Mouse (Mus musculus) limb, embryonic 10.5 days (tissue): ENCODE results near the gene Vldlr. TPM values are rescaled to one million over a fixed set of nuclear protein-coding genes. Genes with fewer than 3 reads are reported as not detected.
A peak's percentile ranks its signal among the peaks of the same experiment; 100 is the strongest.

Experiments
- DNase-seq: peaks from one replicate; pipeline ENCODE4 v3.0.0-alpha.2; 2017; ENCODE audit warnings: low spot score
- H3K27ac ChIP-seq: fragments of 300-500 bp; sonication (generic); 2 replicates; pipeline ENCODE4 v1.5.1; 2016; ENCODE audit warnings: mild to moderate bottlenecking
- H3K27me3 ChIP-seq: fragments of 300-500 bp; sonication (generic); 2 replicates; pipeline ENCODE4 v1.6.1; 2016; ENCODE audit warnings: low read depth, mild to moderate bottlenecking; ENCODE audit not compliant: poor library complexity, severe bottlenecking
- H3K36me3 ChIP-seq: fragments of 300-500 bp; sonication (generic); 2 replicates; pipeline ENCODE4 v1.6.1; 2016; ENCODE audit warnings: mild to moderate bottlenecking, moderate library complexity
- H3K4me1 ChIP-seq: fragments of 300-500 bp; sonication (generic); 2 replicates; pipeline ENCODE4 v1.6.1; 2016
- H3K4me3 ChIP-seq: fragments of 300-500 bp; sonication (generic); 2 replicates; pipeline ENCODE4 v1.5.1; 2016; ENCODE audit warnings: mild to moderate bottlenecking, moderate library complexity
- H3K9me3 ChIP-seq: fragments of 300-500 bp; sonication (generic); replicated peaks from 2 replicates; pipeline ENCODE4 v1.6.1; 2016; ENCODE audit warnings: mild to moderate bottlenecking
- WGBS: fragments of 180-500 bp; shearing (Covaris S2); methylation state at CpG from one replicate; pipeline ENCODE4 v1.1.7; 2016; 5-methylcytosine and 5-hydroxymethylcytosine counted together
- polyA plus RNA-seq: library from polyadenylated mRNA; unstranded; fragments of >200 nt; fragmentation: Nextera tagmentation; extraction: Ambion mirVana; gene quantifications from 2 replicates; pipeline ENCODE4 v1.2.1, GENCODE M21; 2016

The Vldlr gene
- polyA plus RNA-seq = 1.3 and 1.9 TPM in 2 replicates

- whole genome bisulfite sequencing = 2% methylated on average over 11 of the region's 11 CpGs
- H3K9me3 ChIP-seq = no peaks in the 10 kb centered on the region
- H3K27ac ChIP-seq = peak within 1 kb of the TSS; percentile 79
- H3K36me3 ChIP-seq = no peaks in the 10 kb centered on the region
- H3K27me3 ChIP-seq = peaks cover 64% of the 10 kb centered on the region
- H3K4me3 ChIP-seq = peak within 1 kb of the TSS; percentile 76
- peaks cover 30% of the 10 kb centered on the region for H3K4me1 ChIP-seq
- no peak for DNase-seq
Measured at GRCm38 (mm10) chr19:27216318-27216717, at the start of gene Vldlr. Gene Vldlr (plus strand): TSS chr19:27216484.

DNA sequence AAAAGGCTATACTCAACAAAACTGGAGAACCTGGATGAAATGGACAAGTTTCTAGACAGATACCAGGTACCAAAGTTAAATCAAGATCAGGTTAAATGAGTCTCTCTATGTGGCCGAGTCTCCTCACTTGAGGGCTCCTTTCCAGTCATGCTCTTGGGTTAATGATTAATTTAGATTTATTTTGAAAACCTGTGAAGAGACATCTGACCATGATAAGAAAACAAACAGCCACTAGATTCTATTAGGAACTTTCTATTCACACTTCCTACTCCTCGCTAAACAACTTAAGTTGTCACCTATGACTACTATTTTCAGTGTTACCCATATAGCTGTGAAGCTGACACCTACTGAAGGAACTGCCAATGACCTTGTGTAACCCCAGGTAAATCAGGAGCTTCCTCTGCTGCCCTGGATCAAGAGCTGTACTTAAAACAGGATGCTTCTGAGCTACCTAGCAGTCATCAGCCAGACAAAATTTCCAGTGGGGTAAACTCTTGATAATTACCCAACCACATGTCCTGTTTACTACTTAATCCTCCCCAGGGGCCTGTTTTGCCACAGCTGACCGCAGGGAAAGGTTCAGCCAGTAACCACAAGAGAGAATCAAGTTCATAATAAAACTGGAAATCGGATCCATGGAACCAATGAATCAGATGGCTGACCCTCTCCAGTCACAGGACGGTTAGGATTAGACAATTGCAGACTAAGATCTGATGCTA lies 48.5 kb upstream of the Vldlr start:
- H3K4me1 ChIP-seq = peaks cover 4% of the 10 kb centered on the region; the same call in 1 of the 2 replicates
- H3K27me3 ChIP-seq = no peaks in the 10 kb centered on the region
- H3K4me3 ChIP-seq = no peak overlapping the region
- H3K36me3 ChIP-seq = no peaks in the 10 kb centered on the region
- WGBS = 79% methylated on average over 5 of the region's 5 CpGs
- H3K27ac ChIP-seq = no peak overlapping the region
- no peaks in the 10 kb centered on the region for H3K9me3 ChIP-seq
- DNase-seq = no peak

- 82% methylated on average over 2 of the region's 2 CpGs for WGBS
- H3K4me3 ChIP-seq = no peak overlapping the region
- no peak for DNase-seq
- no peaks in the 10 kb centered on the region for H3K4me1 ChIP-seq
- no peaks in the 10 kb centered on the region for H3K27me3 ChIP-seq
- no peaks in the 10 kb centered on the region for H3K9me3 ChIP-seq
- no peaks in the 10 kb centered on the region for H3K36me3 ChIP-seq
- no peak overlapping the region for H3K27ac ChIP-seq
Measured at GRCm38 (mm10) chr19:27173836-27174235, 42.4 kb upstream of the Vldlr start.

GRCm38 (mm10) chr19:27175617-27176016 lies 40.7 kb upstream of the Vldlr start:
- Histone ChIP-seq H3K36me3 (no peaks in the 10 kb centered on the region), H3K4me3 (no peak overlapping the region), H3K9me3 (no peaks in the 10 kb centered on the region), H3K4me1 (no peaks in the 10 kb centered on the region), H3K27me3 (no peaks in the 10 kb centered on the region), H3K27ac (no peak overlapping the region)
- WGBS = 83% methylated on average over 1 of the region's 1 CpGs
- DNase-seq = no peak

DNA sequence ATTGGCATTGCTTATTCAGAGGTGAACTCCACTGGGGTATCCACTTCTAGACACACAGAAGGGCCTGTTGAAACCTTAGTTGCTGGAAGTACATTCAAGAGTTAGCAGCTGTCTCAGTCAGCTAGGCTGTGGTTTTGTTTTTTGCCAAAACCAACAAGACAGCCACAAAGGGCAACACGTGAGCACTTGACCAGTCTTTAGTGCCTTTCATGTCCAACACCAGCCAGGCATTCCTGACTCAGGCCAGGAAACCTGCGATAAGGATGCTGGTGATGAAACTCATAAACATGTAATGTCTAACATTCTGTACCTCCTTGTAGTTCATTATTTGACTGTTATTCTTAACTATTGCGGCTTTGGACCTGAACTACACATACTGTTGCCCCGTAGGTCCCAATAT lies 39.7 kb upstream of the Vldlr start:
- H3K27me3 ChIP-seq = no peaks in the 10 kb centered on the region
- H3K9me3 ChIP-seq = no peaks in the 10 kb centered on the region
- no peaks in the 10 kb centered on the region for H3K36me3 ChIP-seq
- WGBS = 91% methylated on average over 4 of the region's 4 CpGs
- no peak overlapping the region for H3K27ac ChIP-seq
- H3K4me1 ChIP-seq = no peaks in the 10 kb centered on the region
- H3K4me3 ChIP-seq = no peak overlapping the region
- no peak for DNase-seq

DNA sequence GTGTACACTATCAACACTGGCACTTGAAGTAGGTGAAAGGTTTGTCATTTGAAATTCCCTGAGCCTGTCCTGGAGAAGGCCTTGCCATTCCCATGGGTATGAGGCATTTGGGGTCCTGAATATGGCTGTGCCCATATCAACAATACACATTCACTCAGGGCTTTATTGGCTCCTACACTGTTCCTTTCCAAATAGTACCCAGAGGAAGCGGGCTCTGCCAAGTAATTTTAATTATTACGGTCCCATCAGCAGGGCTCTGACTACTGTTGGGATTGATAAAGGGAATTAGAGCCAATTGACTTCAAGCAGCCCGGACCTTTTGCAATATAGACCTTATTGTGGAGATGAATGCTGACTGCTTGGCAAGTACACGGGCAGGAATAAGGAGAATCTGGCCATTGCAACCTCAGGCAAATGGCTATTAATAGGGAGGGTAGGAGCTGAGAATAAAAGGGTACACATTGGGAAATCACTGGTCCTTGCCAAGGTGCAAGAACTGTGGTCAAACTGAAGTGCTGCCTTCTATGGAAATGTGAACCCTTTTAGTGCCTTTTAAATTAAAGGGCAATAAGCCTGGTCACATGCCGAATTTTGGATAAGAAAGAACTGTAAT lies 38.0 kb upstream of the Vldlr start:
- 87% methylated on average over 5 of the region's 5 CpGs for WGBS
- H3K4me1 ChIP-seq = no peaks in the 10 kb centered on the region

DNA sequence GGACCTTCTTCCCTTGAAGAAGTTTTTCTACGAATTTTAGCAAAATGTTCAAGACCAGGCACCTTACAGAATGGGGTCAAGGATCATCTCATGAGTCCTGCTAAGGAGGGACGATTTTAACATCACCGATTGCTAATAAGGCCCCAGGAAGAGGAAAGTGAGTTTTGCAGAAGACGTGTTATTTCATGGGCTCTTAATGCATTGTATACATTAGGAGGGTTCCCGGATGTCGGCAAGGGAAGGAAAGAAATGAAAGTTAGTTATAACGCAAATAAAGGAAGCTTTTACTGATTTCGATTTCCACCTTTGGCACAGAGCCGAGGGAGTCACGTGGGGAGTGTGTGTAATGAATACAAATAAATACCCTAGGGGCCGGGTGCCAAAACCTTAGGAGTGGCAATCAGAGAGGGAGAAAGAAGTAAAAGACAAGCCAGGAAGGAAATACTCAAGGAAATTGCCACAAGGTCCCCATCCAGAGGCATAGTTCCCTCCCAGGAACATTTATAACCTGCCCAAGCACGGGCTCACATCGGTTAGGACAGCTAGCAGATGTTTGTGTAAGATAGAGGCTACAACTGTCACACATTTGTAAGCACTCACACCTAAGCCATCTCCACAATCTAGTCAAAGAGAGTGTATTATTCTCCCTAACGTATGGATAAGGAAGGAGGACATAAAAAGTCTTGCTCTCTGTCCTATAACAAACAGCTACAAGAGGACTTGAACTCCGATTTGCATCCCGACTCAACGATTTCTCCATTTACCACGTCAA lies 35.7 kb upstream of the Vldlr start:
- Histone ChIP-seq H3K9me3 (no peaks in the 10 kb centered on the region), H3K27me3 (no peaks in the 10 kb centered on the region), H3K4me1 (no peaks in the 10 kb centered on the region), H3K27ac (no peak overlapping the region), H3K4me3 (no peak overlapping the region), H3K36me3 (no peaks in the 10 kb centered on the region)
- WGBS = 88% methylated on average over 18 of the region's 18 CpGs
- no peak for DNase-seq

More for the DNA sequence above, 38.0 kb upstream of the Vldlr start:
- no peaks in the 10 kb centered on the region for H3K9me3 ChIP-seq
- no peak overlapping the region for H3K4me3 ChIP-seq
- no peaks in the 10 kb centered on the region for H3K36me3 ChIP-seq
- DNase-seq = no peak
- no peaks in the 10 kb centered on the region for H3K27me3 ChIP-seq
- H3K27ac ChIP-seq = no peak overlapping the region

DNA sequence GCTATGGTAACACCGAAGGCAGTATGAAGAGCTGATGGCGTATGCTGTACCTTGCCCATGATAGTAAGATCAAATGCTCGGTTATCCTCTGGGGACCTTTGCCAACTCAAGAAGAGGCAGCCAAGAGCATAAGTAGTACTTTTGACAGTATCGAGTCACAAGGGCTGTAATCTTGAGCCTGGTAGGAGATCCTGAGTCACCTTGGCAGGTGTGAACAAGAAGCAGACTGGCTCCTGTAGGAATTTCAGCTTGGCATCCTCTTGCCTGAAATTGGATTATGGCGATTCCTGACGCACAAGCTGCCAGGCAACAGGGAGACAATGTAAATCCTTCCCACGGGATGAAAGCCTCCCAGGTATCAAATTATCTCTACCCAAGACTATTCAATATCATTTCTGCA lies 32.8 kb upstream of the Vldlr start:
- no peak for DNase-seq
- no peaks in the 10 kb centered on the region for H3K27me3 ChIP-seq
- H3K9me3 ChIP-seq = no peaks in the 10 kb centered on the region
- H3K36me3 ChIP-seq = no peaks in the 10 kb centered on the region
- H3K4me3 ChIP-seq = no peak overlapping the region
- H3K4me1 ChIP-seq = no peaks in the 10 kb centered on the region
- 92% methylated on average over 7 of the region's 7 CpGs for WGBS
- H3K27ac ChIP-seq = no peak overlapping the region

DNA sequence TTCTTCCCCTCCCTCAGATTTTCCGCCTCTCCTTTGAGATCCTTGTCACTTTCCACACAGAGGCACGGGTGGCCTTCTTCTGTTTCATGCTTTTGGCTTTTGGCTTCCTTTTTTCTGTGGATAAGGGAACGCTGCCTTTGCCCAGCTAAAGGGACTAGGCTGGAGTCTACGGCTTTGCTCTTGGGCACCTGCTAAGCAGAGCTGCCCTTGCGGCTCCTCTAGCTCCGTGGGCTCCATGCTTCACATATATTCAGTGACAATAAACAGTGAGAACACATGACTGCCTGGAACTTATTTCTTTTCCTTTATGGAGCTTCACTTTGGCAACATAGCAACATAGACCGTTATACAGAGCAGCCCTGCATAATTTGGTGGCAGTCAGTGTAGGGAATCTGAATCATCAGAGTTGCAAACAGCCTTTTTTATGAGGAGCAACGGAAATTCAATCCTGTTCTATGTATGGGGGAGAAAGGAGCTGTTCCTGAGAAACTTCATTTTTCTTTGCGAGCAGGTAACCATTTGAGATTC lies 12.5 kb upstream of the Vldlr start:
- H3K36me3 ChIP-seq = no peaks in the 10 kb centered on the region
- H3K4me1 ChIP-seq = no peaks in the 10 kb centered on the region
- H3K27me3 ChIP-seq = no peaks in the 10 kb centered on the region
- no peaks in the 10 kb centered on the region for H3K9me3 ChIP-seq
- WGBS = 84% methylated on average over 9 of the region's 9 CpGs
- no peak overlapping the region for H3K4me3 ChIP-seq
- H3K27ac ChIP-seq = no peak overlapping the region
- no peak for DNase-seq

DNA sequence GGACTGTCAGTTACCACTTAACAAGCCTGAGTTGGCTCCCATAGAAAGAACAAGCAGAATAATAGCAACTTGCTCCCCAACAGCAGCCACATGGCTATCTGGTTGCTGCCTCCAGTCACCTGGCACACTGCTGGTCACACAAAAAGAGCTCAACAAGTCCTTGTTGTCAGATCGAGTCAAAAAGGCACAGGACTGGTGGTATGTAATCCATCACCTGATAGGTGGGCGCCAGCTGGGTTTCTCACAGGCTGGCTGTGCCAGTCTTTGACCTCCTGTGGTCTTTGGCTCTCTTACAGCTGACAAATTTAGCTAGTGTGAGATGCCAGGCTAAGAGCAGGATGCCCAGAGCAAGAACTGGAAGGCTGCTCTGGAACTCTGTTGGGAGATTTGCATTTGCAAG lies 5.3 kb upstream of the Vldlr start:
- Histone ChIP-seq H3K4me3 (no peak overlapping the region), H3K4me1 (no peaks in the 10 kb centered on the region), H3K36me3 (no peaks in the 10 kb centered on the region), H3K27me3 (peaks cover 24% of the 10 kb centered on the region), H3K27ac (no peak overlapping the region), H3K9me3 (no peaks in the 10 kb centered on the region)
- WGBS = 76% methylated on average over 2 of the region's 2 CpGs
- DNase-seq = no peak

GRCm38 (mm10) chr19:27215596-27215995 lies 688 bp upstream of the Vldlr start:
- H3K27ac ChIP-seq = no peak overlapping the region
- no peak for DNase-seq
- H3K4me1 ChIP-seq = peaks cover 30% of the 10 kb centered on the region
- peaks cover 64% of the 10 kb centered on the region for H3K27me3 ChIP-seq
- WGBS = 68% methylated on average over 4 of the region's 4 CpGs
- H3K4me3 ChIP-seq = no peak overlapping the region
- H3K36me3 ChIP-seq = no peaks in the 10 kb centered on the region
- no peaks in the 10 kb centered on the region for H3K9me3 ChIP-seq

DNA sequence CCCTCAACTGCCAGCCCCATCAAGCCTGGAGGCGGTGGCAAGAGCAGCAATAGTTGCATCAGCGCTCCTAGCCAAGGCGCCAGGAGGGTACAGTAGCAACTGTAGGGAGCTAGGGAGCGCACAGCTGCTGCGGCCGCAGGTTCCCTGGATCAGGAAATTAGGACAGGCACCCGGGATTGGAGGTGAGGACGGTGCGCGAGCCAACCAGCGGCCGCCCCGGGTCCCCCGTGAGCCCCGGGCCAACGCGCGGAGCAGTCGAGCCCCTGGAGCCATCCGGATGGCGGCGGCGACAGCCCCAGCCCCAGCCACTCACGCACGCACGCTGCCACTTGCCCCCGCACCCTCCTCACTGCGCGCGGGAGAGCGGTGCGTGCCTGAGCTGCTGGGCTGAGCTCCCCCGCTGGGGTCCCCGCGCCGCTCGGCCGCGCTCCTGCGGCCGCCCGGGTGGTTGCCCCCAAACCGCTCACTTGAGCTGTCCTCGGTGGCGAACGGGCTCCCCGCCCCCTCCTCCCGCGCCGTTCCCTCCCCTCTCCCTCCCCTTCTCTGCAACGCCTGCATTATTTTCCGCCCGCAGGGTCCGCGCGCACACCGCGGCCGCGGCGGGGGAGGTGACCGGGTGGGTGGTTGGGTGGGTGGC lies 601 bp downstream of the Vldlr start:
- Histone ChIP-seq H3K27me3 (peaks cover 64% of the 10 kb centered on the region), H3K9me3 (no peaks in the 10 kb centered on the region), H3K27ac (peak overlapping the region; percentile 79), H3K36me3 (no peaks in the 10 kb centered on the region), H3K4me3 (peak overlapping the region; percentile 76), H3K4me1 (peaks cover 30% of the 10 kb centered on the region)
- under 1% methylated on average over 61 of the region's 62 CpGs for WGBS
- DNase-seq = peak; percentile 80
